Mouse (Mus musculus) erythroblast, embryonic 14.5 days (primary cell): ENCODE data around the gene Wdr92.

Source experiments
- GATA1 ChIP-seq: IDR thresholded peaks from 2 replicates; pipeline ENCODE4 v1.6.1; 2012; ENCODE audit warnings: low read length, inconsistent platforms, mixed read lengths
- TAL1 ChIP-seq: IDR thresholded peaks from 3 replicates; pipeline ENCODE4 v1.6.1; 2012; ENCODE audit warnings: low read length, inconsistent platforms, mixed read lengths

- TF ChIP-seq GATA1: no peak
- no peak for TF ChIP-seq TAL1
These were observed 9.6 kb upstream of the Wdr92 start for GRCm38 (mm10) chr11:17172300-17172699.
